Mouse (Mus musculus): ENCODE data around the gene Dhrs4.

The Dhrs4 gene

GRCm38 (mm10) chr14:55486836-55487235, 8.3 kb downstream of the Dhrs4 start:
- DNase-seq, result no peak

GRCm38 (mm10) chr14:55490361-55491201, 12.0 kb downstream of the Dhrs4 start, which contains the start of gene Carmil3:
Carmil3 (plus strand) TSS chr14:55490651.
- peak; percentile 61 to 83 for DNase-seq

GRCm38 (mm10) chr14:55491291-55491833, 12.8 kb downstream of the Dhrs4 start:
- DNase-seq, result peak; percentile 58 to 76

- DNase-seq, result no peak
These were observed 13.5 kb downstream of the Dhrs4 start for GRCm38 (mm10) chr14:55492103-55492502.

GRCm38 (mm10) chr14:55495509-55496240, 17.1 kb downstream of the Dhrs4 start:
- no peak for DNase-seq

- DNase-seq, result peak in 1 of 2 experiments; percentile 44
These were observed 18.3 kb downstream of the Dhrs4 start for GRCm38 (mm10) chr14:55496761-55497448.

GRCm38 (mm10) chr14:55497449-55497821, 18.9 kb downstream of the Dhrs4 start:
- peak; percentile 81 to 88 for DNase-seq

- DNase-seq, result no peak
These were observed 27.1 kb downstream of the Dhrs4 start for GRCm38 (mm10) chr14:55505612-55506011.

GRCm38 (mm10) chr14:55507801-55508200, 29.2 kb downstream of the Dhrs4 start:
- DNase-seq, result no peak

GRCm38 (mm10) chr14:55509540-55509939, 31.0 kb downstream of the Dhrs4 start:
- no peak for DNase-seq

- DNase-seq, result no peak
These were observed 31.7 kb downstream of the Dhrs4 start, which contains the start of gene Cpne6 for GRCm38 (mm10) chr14:55510125-55510731. Cpne6 (plus strand) TSS chr14:55510445.

GRCm38 (mm10) chr14:55511037-55511436, 32.5 kb downstream of the Dhrs4 start:
- no peak for DNase-seq

GRCm38 (mm10) chr14:55513927-55514326, 35.4 kb downstream of the Dhrs4 start:
- DNase-seq, result no peak

GRCm38 (mm10) chr14:55515846-55516245, 37.3 kb downstream of the Dhrs4 start:
- no peak for DNase-seq

- DNase-seq, result no peak
These were observed 40.3 kb downstream of the Dhrs4 start for GRCm38 (mm10) chr14:55518897-55519296.

GRCm38 (mm10) chr14:55519604-55520003, 41.0 kb downstream of the Dhrs4 start:
- no peak for DNase-seq

GRCm38 (mm10) chr14:55520451-55521361, 42.1 kb downstream of the Dhrs4 start:
- DNase-seq, result peak in 1 of 2 experiments; percentile 14

- no peak for DNase-seq
These were observed 45.5 kb downstream of the Dhrs4 start for GRCm38 (mm10) chr14:55524062-55524461.

GRCm38 (mm10) chr14:55524785-55525184, 46.2 kb downstream of the Dhrs4 start, which contains the start of gene Nrl:
Nrl (minus strand) TSS chr14:55524981.
- no peak for DNase-seq

- DNase-seq, result no peak
These were observed 48.1 kb downstream of the Dhrs4 start for GRCm38 (mm10) chr14:55526674-55527073.

- DNase-seq, result peak; percentile 50 to 63
These were observed 49.4 kb downstream of the Dhrs4 start for GRCm38 (mm10) chr14:55527940-55528339.

All from kidney, postnatal 25 days (tissue).